Mouse (Mus musculus) embryonic facial prominence, embryonic 12.5 days (tissue): ENCODE results near the gene Sytl1. TPM values are rescaled to one million over a fixed set of nuclear protein-coding genes. Genes with fewer than 3 reads are reported as not detected.

Source experiments
- ATAC-seq: fragments of 200-750 bp; cut with Nextera tagmentation; 2 replicates; pipeline ENCODE4 v1.8.0; 2017; ENCODE audit not compliant: insufficient number of reproducible peaks, insufficient read depth, low FRiP score, low TSS enrichment
- H3K27ac ChIP-seq: fragments of 300-500 bp; sonication (generic); 2 replicates; pipeline ENCODE4 v1.5.1; 2016; ENCODE audit warnings: mild to moderate bottlenecking
- H3K27me3 ChIP-seq: fragments of 300-500 bp; sonication (generic); 2 replicates; pipeline ENCODE4 v1.6.1; 2016; ENCODE audit warnings: mild to moderate bottlenecking, moderate library complexity
- H3K36me3 ChIP-seq: fragments of 300-500 bp; sonication (generic); 2 replicates; pipeline ENCODE4 v1.6.1; 2016; ENCODE audit warnings: mild to moderate bottlenecking
- H3K4me1 ChIP-seq: fragments of 300-500 bp; sonication (generic); 2 replicates; pipeline ENCODE4 v1.6.1; 2016
- H3K4me2 ChIP-seq: fragments of 300-500 bp; sonication (generic); replicated peaks from 2 replicates; pipeline ENCODE4 v1.6.1; 2016; ENCODE audit warnings: mild to moderate bottlenecking, moderate library complexity
- H3K4me3 ChIP-seq: fragments of 300-500 bp; sonication (generic); 2 replicates; pipeline ENCODE4 v1.5.1; 2016; ENCODE audit warnings: mild to moderate bottlenecking
- H3K9ac ChIP-seq: fragments of 300-500 bp; sonication (generic); 2 replicates; pipeline ENCODE4 v1.6.1; 2016; ENCODE audit warnings: mild to moderate bottlenecking, moderate library complexity
- H3K9me3 ChIP-seq: fragments of 300-500 bp; sonication (generic); 2 replicates; pipeline ENCODE4 v1.6.1; 2016; ENCODE audit warnings: mild to moderate bottlenecking, moderate library complexity
- WGBS: fragments of 180-500 bp; shearing (Covaris S2); methylation state at CpG from one replicate; pipeline ENCODE4 v1.1.7; 2016; 5-methylcytosine and 5-hydroxymethylcytosine counted together
- polyA plus RNA-seq: library from polyadenylated mRNA; unstranded; fragments of >200 nt; fragmentation: Nextera tagmentation; extraction: Ambion mirVana; gene quantifications from 2 replicates; pipeline ENCODE4 v1.2.1, GENCODE M21; 2016

Gene Sytl1
- polyA plus RNA-seq = 2.3 and 2.8 TPM in 2 replicates

DNA sequence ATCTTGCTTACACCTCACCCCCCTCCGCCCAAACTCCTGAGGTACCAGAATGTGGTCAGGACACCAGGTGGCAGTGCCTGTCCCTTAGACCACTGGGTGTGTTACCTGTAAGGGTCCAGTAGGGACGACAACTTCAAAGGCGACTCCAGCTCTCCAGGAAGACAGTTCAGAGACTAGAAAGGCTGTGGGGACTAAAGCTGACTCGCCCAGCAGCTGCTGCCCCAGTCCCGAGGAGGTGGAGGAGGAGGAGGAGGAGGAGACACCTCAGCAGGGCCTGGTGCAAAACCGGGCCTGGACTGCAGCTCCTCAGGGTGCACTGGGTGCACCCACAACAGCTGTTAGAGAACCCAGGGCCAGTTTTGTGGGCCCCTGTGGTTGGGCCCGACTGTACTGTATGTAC, at the start of gene Sytl1:
Gene Sytl1 (minus strand): TSS at position 232 of the 400 bp plus-strand sequence.
- Histone ChIP-seq H3K27ac (no peak within 1 kb of the TSS), H3K4me3 (no peak within 1 kb of the TSS), H3K36me3 (peaks cover 48% of the 10 kb centered on the region), H3K4me2 (no peak within 1 kb of the TSS; the same call in 1 of the 2 replicates), H3K4me1 (peaks cover 2% of the 10 kb centered on the region; the same call in 1 of the 2 replicates), H3K9me3 (peaks cover 5% of the 10 kb centered on the region; the same call in 1 of the 2 replicates), H3K27me3 (peaks cover 2% of the 10 kb centered on the region; the same call in 1 of the 2 replicates), H3K9ac (0 out of 2 replicates have a peak within 1 kb of the TSS, but pooled peaks have one; percentile 15)
- 38% methylated on average over 7 of the region's 7 CpGs for WGBS
- ATAC-seq = no peak

DNA sequence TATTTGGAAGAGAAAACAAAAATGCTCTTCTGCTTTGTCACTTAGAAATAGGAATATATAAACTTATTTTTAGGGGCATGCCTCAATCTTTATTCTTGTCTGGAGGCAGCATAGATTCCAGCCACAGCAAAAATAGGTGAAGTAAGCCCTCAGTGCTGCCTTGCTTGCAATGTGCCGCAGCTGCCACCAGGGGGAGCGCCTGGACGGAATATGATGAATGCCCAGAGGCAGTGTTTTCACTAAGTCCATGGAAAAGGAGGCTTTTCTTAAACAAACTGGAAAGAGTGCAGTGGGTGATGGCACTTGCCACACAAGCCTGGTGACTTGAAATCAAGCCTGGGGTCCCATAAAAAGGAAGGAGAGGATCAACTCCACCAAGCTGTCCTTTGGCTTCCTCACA, 47.0 kb upstream of the Sytl1 start:
- no peak overlapping the region for H3K27ac ChIP-seq
- no peaks in the 10 kb centered on the region for H3K9me3 ChIP-seq
- no peaks in the 10 kb centered on the region for H3K4me1 ChIP-seq
- 0% methylated on average over 3 of the region's 3 CpGs for WGBS
- no peak overlapping the region for H3K4me2 ChIP-seq
- H3K9ac ChIP-seq = no peak overlapping the region
- ATAC-seq = no peak
- no peak overlapping the region for H3K4me3 ChIP-seq
- H3K36me3 ChIP-seq = peaks cover 8% of the 10 kb centered on the region
- no peaks in the 10 kb centered on the region for H3K27me3 ChIP-seq

DNA sequence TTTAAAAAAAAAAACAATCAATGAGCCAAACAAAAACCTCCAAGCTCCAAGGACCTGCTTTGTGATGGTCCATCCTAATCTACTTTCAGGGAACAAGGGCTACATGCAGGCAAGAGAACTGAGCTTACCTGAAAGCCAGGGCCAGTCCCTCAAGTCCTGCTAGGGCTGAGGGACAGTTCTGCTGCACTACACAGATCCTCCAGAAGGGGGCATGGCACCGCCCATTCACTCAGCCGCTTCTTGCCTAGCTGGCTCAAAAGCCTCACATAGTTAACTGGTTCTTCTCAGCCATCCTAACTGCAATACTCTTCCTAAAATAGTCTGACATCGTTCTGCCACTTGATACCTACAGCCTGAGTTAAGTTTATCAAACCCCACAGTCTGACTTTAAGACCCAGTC, 44.4 kb upstream of the Sytl1 start:
- WGBS = 34% methylated on average over 3 of the region's 3 CpGs

DNA sequence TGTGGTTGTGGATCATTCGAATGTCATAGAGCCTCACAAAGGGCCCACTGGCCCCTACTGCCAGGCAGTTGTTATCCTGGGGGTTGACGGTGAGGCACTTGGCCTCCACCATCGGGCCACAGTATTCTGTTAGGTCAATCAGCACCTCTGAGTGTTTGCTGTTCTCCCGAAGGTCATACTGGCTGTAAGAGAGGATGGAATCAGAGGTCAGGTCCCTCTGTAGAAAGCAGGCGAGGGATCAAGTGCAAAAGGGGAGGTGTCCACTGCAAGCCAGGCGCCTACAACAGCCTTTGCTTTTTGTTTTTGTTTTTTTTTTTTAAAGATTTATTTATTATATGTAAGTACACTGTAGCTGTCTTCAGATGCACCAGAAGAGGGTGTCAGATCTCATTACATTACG, 42.9 kb upstream of the Sytl1 start:
- Histone ChIP-seq H3K9ac (no peak overlapping the region), H3K4me3 (no peak overlapping the region), H3K27me3 (no peaks in the 10 kb centered on the region), H3K4me2 (no peak overlapping the region), H3K27ac (no peak overlapping the region), H3K9me3 (no peaks in the 10 kb centered on the region), H3K36me3 (peaks cover 29% of the 10 kb centered on the region), H3K4me1 (no peaks in the 10 kb centered on the region)
- 84% methylated on average over 7 of the region's 7 CpGs for WGBS
- ATAC-seq = no peak

More for the DNA sequence above, 44.4 kb upstream of the Sytl1 start:
- Histone ChIP-seq H3K27me3 (no peaks in the 10 kb centered on the region), H3K36me3 (peaks cover 21% of the 10 kb centered on the region), H3K9ac (no peak overlapping the region), H3K4me1 (no peaks in the 10 kb centered on the region), H3K4me2 (no peak overlapping the region), H3K27ac (no peak overlapping the region), H3K4me3 (no peak overlapping the region), H3K9me3 (no peaks in the 10 kb centered on the region)
- ATAC-seq = no peak

DNA sequence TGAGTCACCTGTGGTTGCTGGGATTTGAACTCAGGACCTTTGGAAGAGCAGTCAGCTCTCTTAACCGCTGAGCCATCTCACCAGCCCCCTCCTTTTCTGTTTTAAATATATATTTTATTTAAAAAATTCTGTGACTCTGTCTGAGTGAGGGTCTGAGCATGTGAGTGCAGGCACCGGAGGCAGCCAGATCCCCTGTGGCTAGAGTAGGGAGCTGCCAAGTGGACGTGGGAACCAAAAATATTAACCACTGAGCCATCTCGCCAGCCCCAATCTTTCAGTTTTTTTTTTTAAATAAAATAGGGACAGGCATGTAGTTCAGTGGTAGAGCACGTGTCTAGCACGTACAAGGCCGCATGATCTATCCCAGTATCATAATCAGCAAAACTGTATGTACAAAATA, 41.9 kb upstream of the Sytl1 start:
- no peak for ATAC-seq
- Histone ChIP-seq H3K36me3 (peaks cover 40% of the 10 kb centered on the region), H3K4me2 (no peak overlapping the region), H3K4me3 (no peak overlapping the region), H3K4me1 (no peaks in the 10 kb centered on the region), H3K27ac (no peak overlapping the region), H3K9ac (no peak overlapping the region), H3K27me3 (no peaks in the 10 kb centered on the region), H3K9me3 (no peaks in the 10 kb centered on the region)
- WGBS = 92% methylated on average over 7 of the region's 7 CpGs

DNA sequence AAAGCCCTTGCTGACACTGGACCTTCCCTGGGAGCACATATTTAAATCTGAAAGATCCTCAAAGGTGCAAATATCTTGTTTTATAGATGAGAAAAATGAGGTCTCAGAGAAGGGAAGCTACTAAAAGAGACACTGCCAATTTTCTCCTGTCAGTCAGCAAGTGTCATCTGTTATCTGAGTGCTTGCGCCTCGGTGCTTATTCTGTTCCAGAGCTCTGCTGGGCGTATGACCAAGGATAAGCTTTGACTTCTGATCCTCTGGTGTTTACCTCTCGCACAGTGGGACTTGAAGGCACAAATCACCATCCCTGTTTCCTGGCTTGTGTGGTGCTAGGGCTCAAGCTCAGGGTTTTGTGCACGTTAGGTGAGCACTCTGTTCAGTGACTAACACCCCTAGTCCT, 39.8 kb upstream of the Sytl1 start:
- ATAC-seq = no peak
- H3K27me3 ChIP-seq = no peaks in the 10 kb centered on the region
- H3K4me3 ChIP-seq = no peak overlapping the region
- no peaks in the 10 kb centered on the region for H3K9me3 ChIP-seq
- peaks cover 13% of the 10 kb centered on the region for H3K4me1 ChIP-seq
- H3K9ac ChIP-seq = no peak overlapping the region
- no peak overlapping the region for H3K4me2 ChIP-seq
- peaks cover 38% of the 10 kb centered on the region for H3K36me3 ChIP-seq
- 87% methylated on average over 5 of the region's 5 CpGs for WGBS
- H3K27ac ChIP-seq = no peak overlapping the region

DNA sequence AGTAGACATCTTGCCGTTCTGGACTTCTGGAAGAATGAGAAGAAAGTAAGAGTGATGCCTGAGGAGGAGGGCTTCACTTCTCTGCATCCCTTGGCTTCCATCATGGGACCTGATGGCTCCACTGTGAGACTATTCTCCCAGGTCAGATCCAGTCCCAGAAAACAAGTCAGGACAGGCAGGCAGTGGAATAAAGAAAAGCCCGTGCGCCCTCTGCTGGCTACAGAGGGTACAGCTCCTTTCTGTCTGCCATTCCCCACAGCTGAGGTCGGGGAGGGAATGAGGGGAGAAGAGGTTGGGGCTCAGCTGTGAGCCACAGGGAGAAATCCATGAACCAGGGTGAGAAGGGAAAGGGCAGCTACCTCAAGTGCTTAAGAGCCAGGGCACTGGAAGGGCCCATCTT, 38.9 kb upstream of the Sytl1 start:
- Histone ChIP-seq H3K36me3 (peaks cover 42% of the 10 kb centered on the region), H3K4me3 (no peak overlapping the region), H3K9ac (no peak overlapping the region), H3K4me2 (no peak overlapping the region), H3K4me1 (peaks cover 16% of the 10 kb centered on the region), H3K9me3 (no peaks in the 10 kb centered on the region), H3K27ac (no peak overlapping the region), H3K27me3 (no peaks in the 10 kb centered on the region)
- no peak for ATAC-seq
- WGBS = 22% methylated on average over 4 of the region's 4 CpGs

DNA sequence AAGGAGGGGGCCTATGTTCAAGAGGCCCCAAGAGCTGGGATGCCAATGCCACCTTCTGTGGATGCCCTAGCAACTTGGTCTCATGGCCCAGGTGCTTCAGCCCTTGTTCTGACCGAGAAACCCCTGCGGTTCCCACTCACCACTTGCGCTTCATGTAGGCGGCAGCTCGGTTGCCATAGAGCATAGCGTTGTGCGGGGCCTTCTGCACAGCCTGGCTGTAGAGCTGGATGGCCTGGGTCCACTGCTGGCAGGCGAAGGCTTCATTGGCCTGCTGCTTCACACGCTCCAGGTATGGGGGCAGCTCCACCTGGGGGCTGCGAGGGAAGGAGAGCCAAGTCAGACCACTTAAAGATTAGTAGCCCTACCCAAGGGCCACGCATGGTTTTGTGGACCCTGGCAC, 37.5 kb upstream of the Sytl1 start:
- no peak for ATAC-seq
- Histone ChIP-seq H3K4me1 (peaks cover 16% of the 10 kb centered on the region), H3K27me3 (no peaks in the 10 kb centered on the region), H3K27ac (no peak overlapping the region), H3K9me3 (no peaks in the 10 kb centered on the region), H3K4me3 (no peak overlapping the region), H3K4me2 (no peak overlapping the region), H3K36me3 (peaks cover 49% of the 10 kb centered on the region), H3K9ac (no peak overlapping the region)
- 94% methylated on average over 11 of the region's 11 CpGs for WGBS

DNA sequence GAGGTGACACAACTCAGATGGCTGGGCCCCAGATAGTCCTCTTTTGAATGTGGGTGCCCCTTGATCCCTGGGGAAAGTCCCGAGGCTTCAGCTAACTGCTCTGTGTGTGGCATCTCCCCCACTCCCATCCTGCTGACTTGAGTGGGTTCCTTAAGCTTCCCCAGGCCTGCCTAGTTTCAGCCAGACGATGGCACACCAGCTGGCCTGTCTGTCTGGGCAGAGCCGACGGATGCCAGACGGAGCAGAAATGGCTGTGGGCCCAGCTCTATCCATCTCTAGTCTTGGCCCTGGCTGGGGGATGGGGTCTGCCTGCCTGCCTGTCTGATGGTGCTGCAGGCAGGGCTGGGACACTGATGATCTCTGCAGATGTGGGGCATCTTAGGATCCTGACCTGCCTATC, 36.8 kb upstream of the Sytl1 start:
- ATAC-seq = no peak
- Histone ChIP-seq H3K9me3 (no peaks in the 10 kb centered on the region), H3K4me2 (no peak overlapping the region), H3K4me1 (peaks cover 16% of the 10 kb centered on the region), H3K36me3 (peaks cover 56% of the 10 kb centered on the region), H3K27me3 (0 out of 2 replicates have a peak, but pooled peaks cover 3% of the 10 kb centered on the region), H3K27ac (no peak overlapping the region), H3K4me3 (no peak overlapping the region), H3K9ac (no peak overlapping the region)
- 62% methylated on average over 5 of the region's 5 CpGs for WGBS

DNA sequence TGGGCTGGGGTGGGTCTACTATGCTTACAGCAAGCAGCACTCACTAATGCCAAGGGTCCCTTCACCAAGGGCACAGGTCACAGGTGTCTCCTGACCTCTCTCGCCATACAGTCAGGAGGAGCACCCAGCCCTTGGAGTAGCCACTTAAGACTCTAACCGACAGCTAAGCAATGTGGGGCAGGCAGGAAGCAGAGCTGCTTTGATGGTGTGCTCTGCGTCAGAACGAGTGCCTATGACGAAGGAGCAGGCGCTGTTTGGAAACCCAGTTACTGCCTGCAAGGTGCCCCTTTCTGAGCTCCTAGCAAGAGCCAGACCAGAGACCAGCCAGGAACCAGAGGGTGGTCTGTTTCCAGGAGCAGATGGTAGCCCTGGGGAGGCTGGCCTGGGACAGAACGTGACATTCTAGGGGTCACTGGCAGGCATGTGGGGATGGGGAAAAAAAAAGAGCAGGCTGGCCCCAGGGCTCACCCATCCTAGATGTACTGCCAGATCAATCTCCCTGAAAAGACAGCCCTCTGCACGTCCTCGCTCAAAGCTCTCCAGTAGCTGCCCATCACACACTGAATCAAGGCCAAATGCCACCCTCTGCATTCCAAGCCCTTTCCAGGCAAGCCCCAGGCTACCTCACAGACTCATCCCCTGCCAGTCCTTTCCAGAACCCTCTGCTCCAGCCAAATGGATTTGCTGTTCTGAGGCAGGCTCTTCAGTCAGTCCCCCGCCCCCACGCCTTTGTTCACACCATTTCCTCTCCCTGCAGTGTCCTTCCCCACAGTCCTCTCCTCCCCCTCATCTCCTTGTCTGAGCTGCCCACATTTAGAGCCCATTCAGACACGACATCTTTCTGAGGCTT, 35.8 kb upstream of the Sytl1 start:
- H3K9me3 ChIP-seq = no peaks in the 10 kb centered on the region
- H3K4me3 ChIP-seq = no peak overlapping the region
- H3K27ac ChIP-seq = no peak overlapping the region
- H3K4me2 ChIP-seq = no peak overlapping the region
- H3K4me1 ChIP-seq = peaks cover 19% of the 10 kb centered on the region
- 0 out of 2 replicates have a peak, but pooled peaks cover 4% of the 10 kb centered on the region for H3K27me3 ChIP-seq
- no peak overlapping the region; the same call in 1 of the 2 replicates for H3K9ac ChIP-seq
- WGBS = 37% methylated on average over 12 of the region's 12 CpGs
- no peak for ATAC-seq
- peaks cover 56% of the 10 kb centered on the region for H3K36me3 ChIP-seq

DNA sequence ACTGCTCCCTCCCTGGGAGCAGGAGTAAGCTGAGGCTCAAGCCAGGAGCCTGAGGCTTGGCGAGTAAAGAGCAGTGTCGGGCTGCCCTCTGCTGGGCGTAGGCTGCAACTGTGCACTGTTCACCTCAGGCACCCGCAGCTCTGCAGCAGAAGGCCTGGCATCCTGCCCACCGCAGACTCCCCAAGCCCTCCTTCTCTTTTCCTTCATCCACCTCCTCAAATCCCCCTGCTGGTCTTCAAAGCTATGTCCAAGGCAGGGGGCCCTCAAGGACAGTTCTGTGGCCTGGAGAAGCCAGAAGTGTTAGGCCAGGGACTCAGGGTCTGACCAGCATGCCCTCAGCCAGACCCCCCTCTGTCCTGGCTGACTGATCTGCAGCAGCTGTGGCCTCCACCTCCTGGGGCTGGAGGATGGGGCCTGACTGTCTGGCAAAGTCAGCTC, 34.9 kb upstream of the Sytl1 start:
- peaks cover 48% of the 10 kb centered on the region for H3K36me3 ChIP-seq
- no peaks in the 10 kb centered on the region for H3K9me3 ChIP-seq
- peaks cover 28% of the 10 kb centered on the region for H3K4me1 ChIP-seq
- H3K4me2 ChIP-seq = no peak overlapping the region
- H3K27ac ChIP-seq = peak overlapping the region; percentile 41; the same call in 1 of the 2 replicates
- no peak overlapping the region for H3K9ac ChIP-seq
- WGBS = under 1% methylated on average over 5 of the region's 5 CpGs
- H3K4me3 ChIP-seq = no peak overlapping the region
- H3K27me3 ChIP-seq = 0 out of 2 replicates have a peak, but pooled peaks cover 4% of the 10 kb centered on the region
- peak; percentile 18; the same call in 1 of the 2 replicates for ATAC-seq

DNA sequence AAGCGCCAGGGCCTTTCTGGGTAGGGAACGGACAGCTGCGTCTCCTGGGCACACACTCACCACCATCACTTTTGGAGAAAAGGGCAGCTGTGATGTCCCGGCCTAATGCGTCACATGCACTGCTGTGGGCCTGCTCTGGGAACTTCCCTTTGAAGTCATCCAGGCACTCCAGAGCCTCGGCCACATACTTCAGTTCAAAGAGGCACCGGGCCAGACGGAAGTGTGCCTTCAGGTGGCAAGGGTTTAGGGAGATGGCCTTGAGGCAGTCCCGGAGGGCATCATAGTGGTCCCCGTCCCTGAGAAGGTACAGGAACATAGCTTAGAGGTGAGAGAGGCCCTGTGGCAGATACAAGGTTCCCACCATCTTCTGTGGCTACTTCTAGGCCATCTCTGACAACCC, 34.4 kb upstream of the Sytl1 start:
- Histone ChIP-seq H3K27ac (no peak overlapping the region), H3K4me1 (peaks cover 32% of the 10 kb centered on the region), H3K27me3 (0 out of 2 replicates have a peak, but pooled peaks cover 4% of the 10 kb centered on the region), H3K36me3 (peaks cover 46% of the 10 kb centered on the region), H3K9ac (no peak overlapping the region), H3K4me3 (no peak overlapping the region), H3K9me3 (no peaks in the 10 kb centered on the region), H3K4me2 (no peak overlapping the region)
- no peak for ATAC-seq
- WGBS = 68% methylated on average over 10 of the region's 10 CpGs
